Mouse (Mus musculus) thymus, adult 2 months (tissue): ENCODE results near the gene Gm45717.

Source experiments
- CTCF ChIP-seq: fragments of 200-500 bp; IDR thresholded peaks from 2 replicates; pipeline ENCODE4 v1.5.1; 2012; ENCODE audit warnings: mild to moderate bottlenecking, control low read depth, low read length, moderate library complexity, borderline replicate concordance; ENCODE audit not compliant: control insufficient read depth, poor library complexity, insufficient read depth; ENCODE audit errors: extremely low read depth
- POLR2A ChIP-seq: fragments of 200-500 bp; IDR thresholded peaks from 2 replicates; pipeline ENCODE4 v1.6.1; 2012; ENCODE audit warnings: mild to moderate bottlenecking, low read length, control low read depth, moderate library complexity; ENCODE audit not compliant: control insufficient read depth, poor library complexity, insufficient read depth; ENCODE audit errors: extremely low read depth

DNA sequence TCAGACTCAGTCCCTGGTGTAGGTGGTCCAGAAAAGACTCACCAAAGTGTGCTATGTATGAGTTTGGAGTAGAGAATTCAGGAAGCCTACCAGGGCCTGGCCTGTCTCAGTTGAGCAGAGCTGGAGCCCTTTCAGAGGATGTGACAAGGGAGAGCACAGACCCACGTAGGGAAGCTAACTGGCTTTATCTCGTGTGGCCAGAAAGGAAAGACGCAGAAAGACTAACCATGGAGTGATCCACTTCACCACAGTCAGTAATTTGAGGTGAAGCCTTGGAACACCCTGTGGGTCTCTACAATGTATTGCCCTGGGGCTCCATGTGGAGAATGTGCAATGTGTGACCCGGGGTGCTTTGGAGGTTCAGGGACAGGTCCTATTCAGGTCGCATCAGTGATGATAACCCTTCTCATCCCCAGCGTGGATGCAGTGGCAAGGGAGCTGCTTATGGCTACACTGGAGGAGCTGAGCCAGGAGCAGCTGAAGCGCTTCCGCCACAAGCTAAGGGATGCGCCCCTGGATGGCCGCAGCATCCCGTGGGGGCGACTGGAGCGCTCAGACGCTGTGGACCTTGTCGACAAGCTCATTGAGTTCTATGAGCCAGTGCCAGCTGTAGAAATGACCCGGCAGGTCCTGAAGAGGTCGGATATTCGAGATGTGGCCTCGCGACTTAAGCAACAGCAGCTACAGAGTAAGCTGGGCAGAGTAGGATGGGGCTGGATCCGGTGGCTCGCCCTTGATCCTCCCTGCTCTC lies 34.3 kb downstream of the Gm45717 start:
- TF ChIP-seq CTCF (no peak), POLR2A (no peak)
